Mouse (Mus musculus) kidney, adult 8-10 months (tissue): ENCODE data around the gene Padi6.
A peak's percentile ranks its signal among the peaks of the same experiment; 100 is the strongest.

Experiments used
- DNase-seq, 2 experiments: peaks; one replicate each; pipeline ENCODE4 v3.0.0; 2022

Padi6 gene

DNA sequence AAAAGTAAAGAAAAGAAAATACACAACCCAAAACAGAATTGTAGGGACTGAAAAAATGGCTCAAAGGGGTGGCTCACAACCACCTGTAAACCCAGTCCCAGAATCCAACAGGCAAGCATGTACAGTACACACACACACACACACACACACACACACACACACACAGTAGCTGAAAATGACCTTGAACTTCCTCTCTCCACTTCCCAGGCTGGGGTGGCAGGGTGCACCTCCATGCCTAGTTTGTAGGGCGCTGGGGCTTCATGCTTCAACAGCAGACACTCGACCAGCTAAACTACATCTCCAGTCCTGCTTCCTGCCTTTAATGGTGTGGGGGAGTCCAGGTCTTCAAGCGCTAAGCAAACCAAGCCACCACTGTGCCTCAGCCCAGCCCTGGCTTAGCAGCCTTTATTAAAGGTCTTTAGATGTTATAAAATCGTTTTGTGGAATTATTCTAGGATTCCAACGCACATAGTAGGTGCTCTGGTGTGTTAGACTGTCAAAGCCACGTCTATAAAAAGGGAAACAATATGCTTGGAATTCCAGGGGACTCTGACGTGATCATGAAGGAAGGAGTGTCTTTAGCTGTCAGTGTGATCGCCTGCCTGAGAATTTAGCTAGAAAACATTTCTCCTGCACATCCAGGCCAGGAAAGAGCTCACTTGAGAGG lies 61.6 kb downstream of the Padi6 start:
- no peak for DNase-seq

DNA sequence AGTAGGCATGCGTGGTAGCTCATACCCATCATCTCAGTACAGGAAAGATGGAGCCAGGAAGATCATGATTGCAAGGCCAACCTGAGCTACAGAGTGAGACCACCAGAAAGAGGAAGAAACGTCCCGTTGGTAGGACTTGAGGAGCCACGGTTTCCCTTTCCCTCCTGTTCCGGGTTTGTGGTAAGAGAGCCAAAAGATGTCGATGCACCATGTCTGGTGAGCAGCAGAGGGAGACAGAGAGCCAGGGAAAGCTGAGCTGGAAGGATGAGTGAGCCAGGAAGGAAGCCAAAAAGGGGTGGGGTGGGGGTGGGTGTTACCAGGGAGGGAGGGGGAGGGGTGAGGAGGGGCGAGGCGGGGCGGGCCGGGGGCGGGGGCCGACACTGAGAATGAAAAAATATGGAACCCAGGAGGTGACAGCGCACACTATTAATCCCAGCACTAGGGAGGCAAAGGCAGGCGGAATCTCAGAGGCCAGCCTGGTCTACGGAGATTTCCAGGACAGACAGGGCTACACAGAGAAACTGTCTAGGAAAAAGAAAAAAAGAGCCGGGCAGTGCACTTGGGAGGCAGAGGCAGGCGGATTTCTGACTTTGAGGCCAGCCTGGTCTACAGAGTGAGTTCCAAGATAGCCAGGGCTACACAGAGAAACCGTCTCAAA lies 62.6 kb downstream of the Padi6 start:
- peak; percentile 67 to 74 for DNase-seq

DNA sequence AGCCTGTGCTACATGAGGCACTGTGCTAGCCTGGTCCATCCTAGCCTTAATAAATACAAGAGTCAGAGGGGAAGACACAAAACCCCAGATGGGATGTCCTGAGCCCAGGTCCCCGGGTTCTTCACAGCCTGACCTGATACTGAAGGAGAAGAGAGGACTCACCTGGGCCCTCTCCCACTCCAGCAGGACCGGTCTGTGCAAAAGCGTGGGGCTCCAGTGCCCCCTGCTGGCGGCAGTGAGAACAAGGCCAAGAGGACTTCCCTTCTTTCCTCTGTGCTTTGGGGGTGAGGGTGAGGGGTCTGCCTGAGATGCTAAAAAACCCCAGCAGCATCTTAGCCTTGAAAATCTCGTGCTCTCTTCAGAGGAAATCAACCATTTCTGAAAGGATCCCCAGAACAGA lies 63.4 kb downstream of the Padi6 start:
- DNase-seq: peak in 1 of 2 experiments; percentile 21
